Mouse (Mus musculus) lung, postnatal 36 days (tissue): Measurements from ENCODE around the gene Cdc42se1.

Experiments used
- DNase-seq: peaks from one replicate; pipeline ENCODE4 v3.0.0; 2022; ENCODE audit warnings: mixed read lengths

The Cdc42se1 gene

GRCm38 (mm10) chr3:95256931-95257330 is 28.4 kb downstream of the Cdc42se1 start:
- DNase-seq = no peak

- DNase-seq = no peak
Measured at GRCm38 (mm10) chr3:95261975-95262374, 33.4 kb downstream of the Cdc42se1 start.

GRCm38 (mm10) chr3:95263089-95263739 is 34.7 kb downstream of the Cdc42se1 start:
- DNase-seq = peak; percentile 89

- DNase-seq = no peak
Measured at GRCm38 (mm10) chr3:95264724-95265123, 36.2 kb downstream of the Cdc42se1 start.

- DNase-seq = no peak
Measured at GRCm38 (mm10) chr3:95266052-95266451, 37.5 kb downstream of the Cdc42se1 start.

- peak; percentile 47 for DNase-seq
Measured at GRCm38 (mm10) chr3:95267855-95268254, 39.3 kb downstream of the Cdc42se1 start.

GRCm38 (mm10) chr3:95269789-95270188 is 41.3 kb downstream of the Cdc42se1 start:
- no peak for DNase-seq

GRCm38 (mm10) chr3:95270766-95271364 is 42.3 kb downstream of the Cdc42se1 start:
- no peak for DNase-seq

- DNase-seq = no peak
Measured at GRCm38 (mm10) chr3:95273471-95273870, 44.9 kb downstream of the Cdc42se1 start.

GRCm38 (mm10) chr3:95274453-95274852 is 45.9 kb downstream of the Cdc42se1 start:
- no peak for DNase-seq

- DNase-seq = no peak
Measured at GRCm38 (mm10) chr3:95275161-95275560, 46.6 kb downstream of the Cdc42se1 start.

- DNase-seq = no peak
Measured at GRCm38 (mm10) chr3:95276428-95276934, 47.9 kb downstream of the Cdc42se1 start.

GRCm38 (mm10) chr3:95277149-95277551 is 48.6 kb downstream of the Cdc42se1 start:
- no peak for DNase-seq

GRCm38 (mm10) chr3:95280747-95281146 is 52.2 kb downstream of the Cdc42se1 start:
- peak; percentile 70 for DNase-seq

- peak; percentile 100 for DNase-seq
Measured at GRCm38 (mm10) chr3:95281216-95282126, 52.9 kb downstream of the Cdc42se1 start, which contains the start of the genes Mindy1 and Prune1. Gene Mindy1, plus strand, starts transcription at chr3:95281345. Gene Prune1, minus strand, starts transcription at chr3:95282076.

GRCm38 (mm10) chr3:95282381-95282864 is 53.9 kb downstream of the Cdc42se1 start:
- peak; percentile 90 for DNase-seq

- peak; percentile 90 for DNase-seq
Measured at GRCm38 (mm10) chr3:95282865-95283588, 54.5 kb downstream of the Cdc42se1 start.

GRCm38 (mm10) chr3:95283589-95283941 is 55.0 kb downstream of the Cdc42se1 start:
- no peak for DNase-seq

- no peak for DNase-seq
Measured at GRCm38 (mm10) chr3:95284062-95284461, 55.5 kb downstream of the Cdc42se1 start.

GRCm38 (mm10) chr3:95284501-95285281 is 56.2 kb downstream of the Cdc42se1 start:
- DNase-seq = no peak

- DNase-seq = no peak
Measured at GRCm38 (mm10) chr3:95285390-95285789, 56.9 kb downstream of the Cdc42se1 start.
